Mouse (Mus musculus) ES-E14 (cell line): ENCODE measurements around the gene Fxn. TPM values are rescaled to one million over a fixed set of nuclear protein-coding genes. Genes with fewer than 3 reads are reported as not detected.

Experiments used
- DNase-seq: peaks from one replicate; pipeline ENCODE4 v3.0.0-alpha.2; 2013; ENCODE audit warnings: low read depth, low spot score
- H3K27ac ChIP-seq: 2 replicates; pipeline ENCODE4 v1.5.1; 2012; ENCODE audit warnings: low read depth, mild to moderate bottlenecking, low read length, moderate library complexity, mixed read lengths; ENCODE audit not compliant: poor library complexity, insufficient read depth, severe bottlenecking
- H3K36me3 ChIP-seq: 2 replicates; pipeline ENCODE4 v1.6.1; 2012; ENCODE audit warnings: mild to moderate bottlenecking, low read length, moderate library complexity, mixed read lengths; ENCODE audit not compliant: control insufficient read depth, poor library complexity, insufficient read depth, severe bottlenecking
- H3K4me1 ChIP-seq, 2 experiments: fragments of 150-350 bp in 1 of 2; sonication (generic) in 1 of 2; 2 replicates each; pipeline ENCODE4 v1.6.1; 2012; ENCODE audit warnings: low read length in 2 of 2, mild to moderate bottlenecking in 1 of 2, mixed read lengths in 1 of 2; ENCODE audit not compliant: control insufficient read depth in 2 of 2, insufficient read depth in 2 of 2, poor library complexity in 1 of 2
- H3K4me3 ChIP-seq, 2 experiments: fragments of 150-350 bp in 1 of 2; sonication (generic) in 1 of 2; 2 replicates each; pipeline ENCODE4 v1.5.1; 2012; ENCODE audit warnings: low read length in 2 of 2, low read depth in 1 of 2, mild to moderate bottlenecking in 1 of 2, mixed read lengths in 1 of 2; ENCODE audit not compliant: insufficient read depth in 1 of 2, poor library complexity in 1 of 2, severe bottlenecking in 1 of 2
- H3K9ac ChIP-seq: 2 replicates; pipeline ENCODE4 v1.6.1; 2012; ENCODE audit warnings: low read depth, mild to moderate bottlenecking, low read length, mixed read lengths; ENCODE audit not compliant: poor library complexity, insufficient read depth, severe bottlenecking
- H3K9me3 ChIP-seq: fragments of 150-350 bp; sonication (generic); 2 replicates; pipeline ENCODE4 v1.6.1; 2012; ENCODE audit warnings: low read depth, mild to moderate bottlenecking, low read length; ENCODE audit not compliant: control insufficient read depth, insufficient read depth
- CHD2 ChIP-seq: IDR thresholded peaks from 2 replicates; pipeline ENCODE4 v1.6.1; 2014; ENCODE audit warnings: mild to moderate bottlenecking, low read depth, low read length, inconsistent platforms
- HCFC1 ChIP-seq: IDR thresholded peaks from 2 replicates; pipeline ENCODE4 v1.6.1; 2012; ENCODE audit warnings: low read length, inconsistent platforms, borderline replicate concordance; ENCODE audit not compliant: insufficient read depth
- MAFK ChIP-seq: IDR thresholded peaks from 2 replicates; pipeline ENCODE4 v1.6.1; 2014; ENCODE audit warnings: mild to moderate bottlenecking, low read depth, low read length, inconsistent platforms; ENCODE audit not compliant: insufficient read depth
- ZC3H11A ChIP-seq: IDR thresholded peaks from 2 replicates; pipeline ENCODE4 v1.6.1; 2012; ENCODE audit warnings: low read depth, mild to moderate bottlenecking, inconsistent platforms, low read length, borderline replicate concordance
- ZNF384 ChIP-seq: IDR thresholded peaks from 2 replicates; pipeline ENCODE4 v1.6.1; 2012; ENCODE audit warnings: low read depth, low read length, inconsistent platforms
- in situ Hi-C, 2 experiments: fragments of 600-800 bp; cut with MboI; formaldehyde crosslinking; loops; one replicate each; pipeline ENCODE4 v1.15.1; 2025; ENCODE audit warnings: low sequenced_read_pairs in 2 of 2, inconsistent platforms in 1 of 2; ENCODE audit not compliant: unreplicated experiment in 2 of 2
- total RNA-seq: library from RNA; depleted of rRNA; stranded (reverse); fragments of 300-350 nt; gene quantifications from 2 replicates; pipeline ENCODE4 v1.2.3, GENCODE M21; 2012; rRNA removed

Gene Fxn
- total RNA-seq = 10.9 and 16.4 TPM in 2 replicates

GRCm38 (mm10) chr19:24280601-24281228 is at the start of gene Fxn:
Gene Fxn (minus strand): TSS chr19:24280605.
- in situ Hi-C loops = no loop called here
- TF ChIP-seq MAFK (no peak), ZNF384 (peak; percentile 91)
- Histone ChIP-seq H3K27ac (peak within 1 kb of the TSS; percentile 93), H3K4me3 (peak within 1 kb of the TSS; percentile 89 to 94), H3K4me1 (peaks cover 0 to 9% of the 10 kb centered on the region in 2 experiments; a peak in 1 of 4 replicates), H3K9ac (peak within 1 kb of the TSS; percentile 98), H3K9me3 (no peaks in the 10 kb centered on the region), H3K36me3 (peaks cover 3% of the 10 kb centered on the region; the same call in 1 of the 2 replicates)
- peak; percentile 92 for DNase-seq

DNA sequence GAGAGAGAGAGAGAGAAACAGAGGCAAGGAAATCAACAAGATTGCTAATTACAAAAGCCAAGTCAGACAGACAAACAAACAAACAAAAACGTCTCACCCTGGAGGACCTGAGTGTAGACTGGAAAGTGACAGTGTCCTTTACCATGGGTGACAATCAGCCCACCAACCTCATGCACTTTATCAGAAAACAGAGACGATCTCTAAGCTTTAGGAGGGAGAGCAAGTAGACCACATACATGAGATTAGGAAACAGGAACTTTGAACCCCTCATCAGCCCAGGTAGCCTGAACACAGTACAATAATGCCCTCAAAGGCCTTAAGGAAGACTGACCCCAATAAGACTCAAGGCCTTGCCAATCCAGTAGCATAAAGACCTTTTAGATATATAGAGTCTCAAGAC is 47.5 kb upstream of the Fxn start:
- Histone ChIP-seq H3K4me1 (no peaks in the 10 kb centered on the region), H3K4me3 (no peak overlapping the region), H3K9me3 (no peaks in the 10 kb centered on the region), H3K9ac (no peak overlapping the region), H3K27ac (no peak overlapping the region), H3K36me3 (no peaks in the 10 kb centered on the region)
- no peak for DNase-seq
- TF ChIP-seq CHD2 = no peak
- TF ChIP-seq HCFC1 = no peak
- in situ Hi-C loops = no loop called here

DNA sequence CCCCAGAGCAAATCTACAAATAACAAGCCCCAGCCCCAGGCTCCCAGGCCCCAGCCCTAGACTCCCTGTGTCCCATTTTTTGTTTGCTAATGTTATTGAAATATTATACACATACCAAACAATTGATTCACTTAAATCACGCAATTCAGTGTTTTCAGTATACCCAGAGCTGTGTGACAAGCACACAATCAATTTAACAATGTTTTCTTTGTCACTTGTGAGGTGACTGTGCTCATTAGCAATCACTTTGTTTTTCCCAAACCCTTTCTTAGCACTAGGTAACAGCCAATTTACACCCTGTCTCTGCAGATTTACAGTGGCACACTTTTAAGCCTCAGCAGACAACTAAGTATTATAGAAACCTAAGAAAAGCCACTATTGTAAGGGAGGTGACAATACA is 46.6 kb upstream of the Fxn start:
- H3K4me1 ChIP-seq = no peaks in the 10 kb centered on the region
- H3K9me3 ChIP-seq = no peaks in the 10 kb centered on the region
- in situ Hi-C loops = no loop called here
- H3K36me3 ChIP-seq = no peaks in the 10 kb centered on the region
- no peak overlapping the region for H3K27ac ChIP-seq
- no peak for TF ChIP-seq ZC3H11A
- TF ChIP-seq CHD2 = no peak
- no peak for TF ChIP-seq HCFC1
- TF ChIP-seq MAFK = no peak
- H3K9ac ChIP-seq = no peak overlapping the region
- H3K4me3 ChIP-seq = no peak overlapping the region
- no peak for DNase-seq

- H3K9ac ChIP-seq = no peak overlapping the region
Observed at GRCm38 (mm10) chr19:24325692-24326091, 45.3 kb upstream of the Fxn start.

DNA sequence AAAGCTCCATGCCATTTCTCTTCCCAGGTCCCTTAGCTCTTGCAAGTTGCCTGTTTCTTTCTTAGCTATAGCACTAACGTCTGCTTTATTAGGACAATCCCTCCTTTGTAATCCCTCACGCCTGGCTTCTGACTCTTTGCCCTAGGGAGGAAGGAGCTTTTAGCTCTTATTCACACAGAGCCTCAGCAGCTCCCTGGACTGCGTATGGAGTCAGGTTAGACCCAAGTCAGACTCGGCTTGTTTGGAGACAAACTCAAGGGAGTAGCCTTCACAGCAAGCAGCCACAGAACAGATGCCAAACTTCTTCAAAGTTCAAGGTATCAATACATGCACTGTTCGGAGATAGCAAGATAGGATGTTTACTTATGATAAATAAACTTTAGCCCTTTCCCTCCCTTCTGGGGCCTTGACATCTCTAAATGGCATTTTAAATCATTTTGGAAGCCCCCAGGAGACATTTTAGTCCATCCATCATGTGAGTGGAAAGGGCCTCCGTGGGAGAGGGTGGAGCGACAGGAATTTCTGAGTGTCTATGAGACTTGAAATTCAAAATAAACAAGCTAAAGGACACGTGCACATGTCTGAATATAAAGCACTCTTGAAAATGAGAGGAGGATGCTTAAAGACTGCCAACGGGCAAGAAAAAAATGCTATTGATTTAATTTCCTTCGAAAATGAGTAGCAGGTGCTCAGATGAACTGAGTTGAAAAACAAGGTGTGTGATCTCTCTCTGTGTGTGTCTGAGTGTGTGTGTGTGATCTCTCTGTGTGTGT is 43.6 kb upstream of the Fxn start:
- no peaks in the 10 kb centered on the region for H3K4me1 ChIP-seq
- no peaks in the 10 kb centered on the region for H3K36me3 ChIP-seq
- no peak overlapping the region for H3K4me3 ChIP-seq
- in situ Hi-C loops = no loop called here
- TF ChIP-seq CHD2 (no peak), HCFC1 (no peak), ZNF384 (no peak), ZC3H11A (no peak), MAFK (no peak)
- no peak for DNase-seq
- H3K27ac ChIP-seq = no peak overlapping the region
- H3K9me3 ChIP-seq = no peaks in the 10 kb centered on the region
- H3K9ac ChIP-seq = no peak overlapping the region

More at GRCm38 (mm10) chr19:24325692-24326091, 45.3 kb upstream of the Fxn start:
- in situ Hi-C loops = no loop called here
- TF ChIP-seq CHD2 (no peak), ZNF384 (no peak), MAFK (no peak), HCFC1 (no peak), ZC3H11A (no peak)
- no peaks in the 10 kb centered on the region for H3K9me3 ChIP-seq
- no peak for DNase-seq
- H3K36me3 ChIP-seq = no peaks in the 10 kb centered on the region
- no peaks in the 10 kb centered on the region for H3K4me1 ChIP-seq
- no peak overlapping the region for H3K27ac ChIP-seq
- H3K4me3 ChIP-seq = no peak overlapping the region
